Mouse (Mus musculus) layer of hippocampus, postnatal 25 days (tissue): ENCODE data around the gene D13Ertd608e. TPM values are rescaled to one million over a fixed set of nuclear protein-coding genes. Genes with fewer than 3 reads are reported as not detected.

Experiments
- total RNA-seq, 2 experiments: library from RNA; stranded (reverse); gene quantifications; 2 replicates each; pipeline ENCODE4 v1.2.3; 2021

The D13Ertd608e gene
- total RNA-seq, 2 experiments from 2014 or later = not detected

Other genes with a start within 250 kb of the D13Ertd608e start
- gene Ccl28, start 212.2 kb upstream of the D13Ertd608e start, total RNA-seq = 1 to 10 TPM; 1.4 to 1.8 TPM
- 100 to 1,000 TPM; 267 to 285 TPM for gene Hmgcs1, start 145.6 kb upstream of the D13Ertd608e start, total RNA-seq
- 10 to 100 TPM; 13.2 to 13.4 TPM for gene Nim1k, start 80.1 kb upstream of the D13Ertd608e start, total RNA-seq
- 10 to 100 TPM; 38.3 to 42.1 TPM for gene Zfp131, start 45.1 kb upstream of the D13Ertd608e start, total RNA-seq
- not detected for gene AF067063, start 5.8 kb upstream of the D13Ertd608e start, total RNA-seq
- not detected for gene Tcstv1, start 58.8 kb downstream of the D13Ertd608e start, total RNA-seq
- gene Gm21761, start 93.3 kb downstream of the D13Ertd608e start, total RNA-seq = not detected
- gene B020031M17Rik, start 114.8 kb downstream of the D13Ertd608e start, total RNA-seq = not detected
- gene Gm36079, start 191.0 kb downstream of the D13Ertd608e start, total RNA-seq = not detected
- gene Gm21188, start 216.2 kb downstream of the D13Ertd608e start, total RNA-seq = not detected